Mouse (Mus musculus): Measurements from ENCODE around the gene Rad17. TPM values are rescaled to one million over a fixed set of nuclear protein-coding genes. Genes with fewer than 3 reads are reported as not detected.

Rad17 gene
- total RNA-seq, 2 experiments from 2014 or later, result 13.5 to 15.6 TPM

- no peak overlapping the region for H3K4me3 ChIP-seq
- H3K27ac ChIP-seq, result no peak overlapping the region
- no peak for TF ChIP-seq CTCF (conservative IDR thresholded peaks at IDR 0.05)
- DNase-seq (ENCODE audit: low spot score in 2 of 2), result no peak
Measured at GRCm38 (mm10) chr13:100658091-100658490, 7.2 kb upstream of the Rad17 start.

- no peak for TF ChIP-seq CTCF (conservative IDR thresholded peaks at IDR 0.05)
- H3K4me3 ChIP-seq, result peak within 1 kb of the TSS; percentile 75
- H3K27ac ChIP-seq, result peak within 1 kb of the TSS; percentile 100
- DNase-seq (ENCODE audit: low spot score in 2 of 2), result peak in 1 of 2 experiments; percentile 14
Measured at GRCm38 (mm10) chr13:100651439-100652186, 762 bp upstream of the Rad17 start, which contains the start of gene Taf9. Gene Taf9 (plus strand): TSS chr13:100651579.

DNA sequence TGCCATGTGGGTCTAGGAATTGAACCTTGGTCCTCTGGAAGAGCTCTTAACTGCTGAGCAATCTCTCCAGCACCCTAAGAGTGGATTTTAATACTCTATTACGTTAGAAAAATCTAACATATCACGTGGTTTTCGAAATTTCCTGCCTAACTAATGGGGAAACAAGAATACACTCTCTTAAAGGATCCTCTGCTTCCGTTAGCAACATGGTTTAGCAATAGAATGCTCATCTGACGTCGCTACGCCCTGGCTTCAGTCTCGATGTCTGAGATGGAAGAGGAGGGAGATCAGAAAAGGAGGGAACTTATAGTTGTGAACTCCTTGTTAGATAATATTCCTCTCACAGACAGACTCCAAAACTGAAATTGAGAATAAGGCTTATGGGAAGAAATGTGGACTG lies 2.6 kb downstream of the Rad17 start:
- no peak for TF ChIP-seq CTCF (conservative IDR thresholded peaks at IDR 0.05)
- Histone ChIP-seq H3K27ac (no peak overlapping the region), H3K4me3 (no peak overlapping the region)
- DNase-seq (ENCODE audit: low spot score in 2 of 2), result no peak

GRCm38 (mm10) chr13:100642471-100643209 lies 8.2 kb downstream of the Rad17 start:
- H3K27ac ChIP-seq, result no peak overlapping the region
- no peak overlapping the region for H3K4me3 ChIP-seq
- DNase-seq (ENCODE audit: low spot score in 2 of 2), result no peak
- TF ChIP-seq CTCF (conservative IDR thresholded peaks at IDR 0.05), result no peak; the same call in 1 of the 2 replicates

DNA sequence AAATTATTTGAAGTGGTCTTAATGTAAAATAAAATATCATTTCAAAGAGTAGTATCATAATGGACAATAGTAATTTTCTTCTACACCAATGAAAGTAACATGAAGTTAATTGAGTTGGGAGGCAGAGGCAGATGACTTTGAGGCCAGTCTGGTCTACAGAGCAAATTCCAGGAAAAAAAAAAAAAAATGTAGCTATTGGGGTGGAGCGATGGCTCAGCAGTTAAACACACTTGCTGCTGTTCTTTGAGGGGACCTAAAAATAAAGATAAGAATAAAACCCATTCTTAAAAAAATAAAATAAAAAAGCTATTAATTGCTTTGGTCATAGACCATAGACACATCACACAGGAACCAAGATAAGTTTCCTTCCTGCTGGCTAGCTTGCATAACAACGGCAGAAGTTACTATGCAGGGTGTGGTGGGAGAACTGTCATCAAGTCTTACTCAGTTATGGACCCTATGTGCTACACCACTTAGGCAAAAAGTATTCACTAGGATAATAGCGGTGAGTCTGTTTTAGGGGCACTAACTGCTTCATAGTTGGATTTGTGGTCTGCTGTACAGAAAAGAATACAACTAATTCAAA lies 16.7 kb downstream of the Rad17 start:
- Histone ChIP-seq H3K4me3 (no peak overlapping the region), H3K27ac (no peak overlapping the region)
- DNase-seq (ENCODE audit: low spot score in 2 of 2), result no peak
- TF ChIP-seq CTCF (conservative IDR thresholded peaks at IDR 0.05), result no peak

GRCm38 (mm10) chr13:100622241-100622640 lies 28.6 kb downstream of the Rad17 start:
- no peak overlapping the region for H3K4me3 ChIP-seq
- TF ChIP-seq CTCF (conservative IDR thresholded peaks at IDR 0.05), result no peak
- H3K27ac ChIP-seq, result no peak overlapping the region
- DNase-seq (ENCODE audit: low spot score in 2 of 2), result no peak

DNA sequence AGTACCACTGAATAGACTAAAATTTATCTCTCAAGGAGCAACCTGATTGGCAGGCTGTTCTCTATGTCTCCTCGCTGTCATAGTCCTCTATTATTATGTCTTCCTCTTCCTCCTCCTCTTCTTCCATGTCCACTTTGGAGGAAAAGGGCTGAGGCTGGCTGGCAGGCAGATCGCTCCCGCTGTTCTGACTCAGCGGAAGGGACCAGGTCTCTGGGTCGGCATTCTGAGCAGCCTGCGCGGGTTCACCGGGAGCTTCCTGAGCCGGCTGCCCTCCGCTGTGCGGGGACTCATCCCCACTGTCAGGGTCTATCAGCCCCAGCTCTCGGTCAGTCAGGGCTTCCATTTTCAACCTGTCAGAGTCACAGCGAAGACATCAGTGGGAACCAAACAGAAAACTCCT lies 33.3 kb downstream of the Rad17 start:
- Histone ChIP-seq H3K27ac (no peak overlapping the region), H3K4me3 (no peak overlapping the region)
- DNase-seq (ENCODE audit: low spot score in 2 of 2), result no peak
- no peak for TF ChIP-seq CTCF (conservative IDR thresholded peaks at IDR 0.05)

GRCm38 (mm10) chr13:100616181-100617087 lies 34.4 kb downstream of the Rad17 start, which contains the start of gene Marveld2:
Gene Marveld2 (minus strand): TSS chr13:100616971.
- peak; percentile 23; the same call in 1 of the 2 replicates for TF ChIP-seq CTCF (conservative IDR thresholded peaks at IDR 0.05)

DNA sequence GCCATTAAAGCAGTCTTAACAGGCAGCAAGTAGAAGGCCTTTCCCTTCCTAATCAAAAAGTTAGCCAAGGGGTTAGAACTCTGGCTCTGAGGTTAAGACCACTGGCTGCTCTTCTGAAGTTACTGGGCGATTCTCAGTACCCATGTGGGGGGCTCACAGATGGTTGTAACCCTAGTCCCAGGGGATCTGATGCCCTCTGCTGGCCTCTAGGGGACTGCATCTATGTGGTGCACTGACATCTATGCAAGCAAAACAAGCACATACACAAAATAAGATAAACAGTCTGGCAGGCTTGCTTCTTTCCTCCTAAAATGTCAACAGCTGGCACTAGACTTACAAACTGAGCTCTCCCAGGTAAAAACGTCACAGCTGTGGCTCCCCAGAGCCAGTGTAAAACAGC lies 37.9 kb downstream of the Rad17 start:
- no peak overlapping the region for H3K27ac ChIP-seq
- H3K4me3 ChIP-seq, result no peak overlapping the region
- peak; percentile 47 for TF ChIP-seq CTCF (conservative IDR thresholded peaks at IDR 0.05)
- no peak for DNase-seq (ENCODE audit: low spot score in 2 of 2)

More at GRCm38 (mm10) chr13:100616181-100617087, 34.4 kb downstream of the Rad17 start, which contains the start of gene Marveld2:
- peak within 1 kb of the TSS; percentile 74 for H3K27ac ChIP-seq
- peak in 1 of 2 experiments; percentile 16 for DNase-seq (ENCODE audit: low spot score in 2 of 2)
- peak within 1 kb of the TSS; percentile 68 for H3K4me3 ChIP-seq

DNA sequence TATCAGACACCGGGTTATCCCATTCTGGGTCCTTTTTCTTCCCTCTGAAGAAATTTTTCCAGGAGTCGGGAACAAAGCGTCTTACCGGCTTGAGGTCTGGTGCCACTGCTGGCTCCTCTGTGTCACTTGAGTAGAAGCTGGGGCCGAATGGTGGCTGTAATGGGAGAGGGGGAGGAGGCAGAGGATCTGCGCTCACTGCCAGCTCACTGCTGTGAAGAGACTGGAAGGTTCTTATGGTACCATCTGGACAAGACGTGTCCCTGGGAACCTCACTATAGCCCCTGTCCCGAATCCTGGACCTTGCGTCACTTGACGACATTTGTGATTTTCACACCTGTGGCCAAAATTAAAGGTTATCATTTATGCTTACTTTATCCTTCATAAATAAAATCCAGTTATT lies 38.6 kb downstream of the Rad17 start:
- Histone ChIP-seq H3K4me3 (no peak overlapping the region), H3K27ac (no peak overlapping the region)
- DNase-seq (ENCODE audit: low spot score in 2 of 2), result no peak
- no peak for TF ChIP-seq CTCF (conservative IDR thresholded peaks at IDR 0.05)

GRCm38 (mm10) chr13:100611266-100611665 lies 39.6 kb downstream of the Rad17 start:
- TF ChIP-seq CTCF (conservative IDR thresholded peaks at IDR 0.05), result no peak
- Histone ChIP-seq H3K4me3 (no peak overlapping the region), H3K27ac (no peak overlapping the region)
- no peak for DNase-seq (ENCODE audit: low spot score in 2 of 2)

DNA sequence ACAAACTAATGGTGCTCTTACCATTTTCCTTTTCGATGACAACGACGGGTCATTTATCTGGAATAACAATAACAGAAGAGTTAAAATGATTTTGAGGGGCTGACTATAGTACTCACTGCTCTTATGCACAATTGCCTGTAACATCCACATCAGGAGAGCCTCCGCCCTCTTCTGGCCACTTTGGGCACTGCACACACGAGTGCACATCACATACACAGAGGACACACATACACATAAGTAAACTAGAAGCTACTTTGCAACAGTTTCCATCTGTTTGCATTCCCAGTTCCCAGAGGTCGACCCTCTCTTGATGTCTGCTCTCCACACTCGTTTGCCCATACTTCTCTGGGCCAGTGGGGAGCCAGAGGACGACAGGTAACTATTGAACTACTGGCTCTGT lies 43.1 kb downstream of the Rad17 start:
- no peak for DNase-seq (ENCODE audit: low spot score in 2 of 2)
- Histone ChIP-seq H3K27ac (no peak overlapping the region), H3K4me3 (no peak overlapping the region)
- TF ChIP-seq CTCF (conservative IDR thresholded peaks at IDR 0.05), result peak; percentile 54

Measured in layer of hippocampus, adult 2 months (tissue).